Mouse (Mus musculus) kidney, adult 2 months (tissue): ENCODE data around the gene Frem2.

ENCODE experiments used
- CTCF ChIP-seq: fragments of 200-500 bp; conservative IDR thresholded peaks from 2 replicates; pipeline ENCODE4 v1.5.1; 2011; ENCODE audit warnings: low read depth, mild to moderate bottlenecking, control low read depth, low read length, moderate library complexity, mixed read lengths; ENCODE audit not compliant: insufficient read depth, insufficient read length
- POLR2A ChIP-seq: fragments of 200-500 bp; IDR thresholded peaks from one replicate; pipeline ENCODE4 v1.6.1; 2011; ENCODE audit warnings: low read depth, low read length, control low read depth

GRCm38 (mm10) chr3:53474179-53474578, 183.0 kb downstream of the Frem2 start:
- TF ChIP-seq CTCF: no peak
- TF ChIP-seq POLR2A: no peak
